Mouse (Mus musculus) ES-Bruce4 (cell line): ENCODE data around the gene Scamp1. TPM values are rescaled to one million over a fixed set of nuclear protein-coding genes. Genes with fewer than 3 reads are reported as not detected.

Experiments
- H3K27ac ChIP-seq: 2 replicates; pipeline ENCODE4 v1.5.1; 2012; ENCODE audit warnings: low read length, inconsistent platforms; ENCODE audit not compliant: insufficient read depth
- H3K27me3 ChIP-seq: 2 replicates; pipeline ENCODE4 v1.6.1; 2012; ENCODE audit warnings: mild to moderate bottlenecking, low read length, inconsistent platforms; ENCODE audit not compliant: control insufficient read depth, poor library complexity, insufficient read depth, severe bottlenecking
- H3K36me3 ChIP-seq: 2 replicates; pipeline ENCODE4 v1.6.1; 2012; ENCODE audit warnings: inconsistent platforms, mild to moderate bottlenecking, low read length, moderate library complexity; ENCODE audit not compliant: control insufficient read depth, poor library complexity, insufficient read depth, severe bottlenecking
- H3K4me1 ChIP-seq: one replicate; pipeline ENCODE4 v1.8.1; 2011; ENCODE audit warnings: low read length; ENCODE audit not compliant: control insufficient read depth, insufficient read depth
- H3K4me3 ChIP-seq: 2 replicates; pipeline ENCODE4 v1.5.1; 2011; ENCODE audit warnings: low read depth, mild to moderate bottlenecking, low read length
- H3K9ac ChIP-seq: 2 replicates; pipeline ENCODE4 v1.6.1; 2012; ENCODE audit warnings: low read depth, mild to moderate bottlenecking, inconsistent platforms; ENCODE audit not compliant: poor library complexity, severe bottlenecking
- H3K9me3 ChIP-seq: replicated peaks from 2 replicates; pipeline ENCODE4 v1.6.1; 2012; ENCODE audit warnings: mild to moderate bottlenecking, low read length, inconsistent platforms; ENCODE audit not compliant: control insufficient read depth, poor library complexity, insufficient read depth, severe bottlenecking
- CTCF ChIP-seq: IDR thresholded peaks from one replicate; pipeline ENCODE4 v1.8.1; 2011; ENCODE audit warnings: low read depth, low read length
- EP300 ChIP-seq: IDR thresholded peaks from 2 replicates; pipeline ENCODE4 v1.6.1; 2011; ENCODE audit warnings: low read depth, low read length; ENCODE audit not compliant: insufficient read depth
- POLR2A ChIP-seq: IDR thresholded peaks from one replicate; pipeline ENCODE4 v1.8.1; 2011; ENCODE audit warnings: low read length; ENCODE audit not compliant: insufficient read depth
- polyA plus RNA-seq: library from polyadenylated mRNA; stranded (reverse); fragments of >200 nt; gene quantifications from 2 replicates; pipeline ENCODE4 v1.2.4, GENCODE M21; 2011; ENCODE audit warnings: low read depth; ENCODE audit not compliant: missing spikeins, insufficient read depth, insufficient read length

The Scamp1 gene
- polyA plus RNA-seq, 1 experiment: 43.5 TPM

GRCm38 (mm10) chr13:94240111-94240510 is 45.5 kb downstream of the Scamp1 start:
- no peak overlapping the region for H3K4me3 ChIP-seq
- H3K9ac ChIP-seq: no peak overlapping the region
- H3K27me3 ChIP-seq: no peaks in the 10 kb centered on the region
- no peaks in the 10 kb centered on the region for H3K9me3 ChIP-seq
- no peaks in the 10 kb centered on the region for H3K36me3 ChIP-seq
- H3K27ac ChIP-seq: no peak overlapping the region
- TF ChIP-seq POLR2A: no peak
- no peak for TF ChIP-seq CTCF
- TF ChIP-seq EP300: no peak
- H3K4me1 ChIP-seq: no peaks in the 10 kb centered on the region

- H3K27ac ChIP-seq: no peak overlapping the region
- no peak overlapping the region for H3K9ac ChIP-seq
- H3K27me3 ChIP-seq: no peaks in the 10 kb centered on the region
- H3K36me3 ChIP-seq: no peaks in the 10 kb centered on the region
- no peak overlapping the region for H3K4me3 ChIP-seq
- TF ChIP-seq EP300 (no peak), POLR2A (no peak), CTCF (no peak)
- H3K4me1 ChIP-seq: peaks cover 1% of the 10 kb centered on the region
- no peaks in the 10 kb centered on the region for H3K9me3 ChIP-seq
Observed at GRCm38 (mm10) chr13:94239488-94239887, 46.2 kb downstream of the Scamp1 start.

GRCm38 (mm10) chr13:94231871-94232270 is 53.8 kb downstream of the Scamp1 start:
- Histone ChIP-seq H3K9ac (no peak overlapping the region), H3K4me1 (peaks cover 1% of the 10 kb centered on the region), H3K36me3 (no peaks in the 10 kb centered on the region), H3K27me3 (no peaks in the 10 kb centered on the region), H3K9me3 (no peaks in the 10 kb centered on the region), H3K4me3 (no peak overlapping the region), H3K27ac (no peak overlapping the region)
- TF ChIP-seq CTCF (no peak), POLR2A (no peak), EP300 (no peak)

- H3K4me3 ChIP-seq: peak overlapping the region; percentile 12; the same call in 1 of the 2 replicates
- no peak for TF ChIP-seq POLR2A
- TF ChIP-seq CTCF: no peak
- no peak for TF ChIP-seq EP300
- no peaks in the 10 kb centered on the region for H3K4me1 ChIP-seq
- no peaks in the 10 kb centered on the region for H3K27me3 ChIP-seq
- no peak overlapping the region for H3K27ac ChIP-seq
- H3K9ac ChIP-seq: 0 out of 2 replicates have a peak overlapping the region, but pooled peaks have one; percentile 1
- H3K36me3 ChIP-seq: no peaks in the 10 kb centered on the region
- no peaks in the 10 kb centered on the region for H3K9me3 ChIP-seq
Observed at GRCm38 (mm10) chr13:94224717-94225705, 60.6 kb downstream of the Scamp1 start.

- Histone ChIP-seq H3K9ac (no peak overlapping the region), H3K27ac (no peak overlapping the region), H3K27me3 (no peaks in the 10 kb centered on the region), H3K4me3 (no peak overlapping the region), H3K36me3 (no peaks in the 10 kb centered on the region), H3K4me1 (no peaks in the 10 kb centered on the region), H3K9me3 (no peaks in the 10 kb centered on the region)
- TF ChIP-seq EP300 (no peak), POLR2A (no peak), CTCF (no peak)
Observed at GRCm38 (mm10) chr13:94223609-94224008, 62.0 kb downstream of the Scamp1 start.

- H3K36me3 ChIP-seq: no peaks in the 10 kb centered on the region
- no peak overlapping the region for H3K27ac ChIP-seq
- no peak overlapping the region for H3K9ac ChIP-seq
- H3K4me1 ChIP-seq: no peaks in the 10 kb centered on the region
- TF ChIP-seq CTCF (peak; percentile 33), POLR2A (no peak)
- no peaks in the 10 kb centered on the region for H3K27me3 ChIP-seq
- H3K4me3 ChIP-seq: no peak overlapping the region
- 0 out of 2 replicates have a peak, but pooled peaks cover 2% of the 10 kb centered on the region for H3K9me3 ChIP-seq
Observed at GRCm38 (mm10) chr13:94212716-94213115, 72.9 kb downstream of the Scamp1 start.
